Mouse (Mus musculus) heart, postnatal 4 days (tissue): ENCODE results near the gene Fbxo27. TPM values are rescaled to one million over a fixed set of nuclear protein-coding genes. Genes with fewer than 3 reads are reported as not detected.

Source experiments
- total RNA-seq, 2 experiments: library from RNA; stranded (reverse); gene quantifications; 2 replicates each; pipeline ENCODE4 v1.2.3; 2021

Fbxo27 gene
- total RNA-seq, 2 experiments from 2014 or later = 2.2 TPM

Other genes starting within 250 kb of the Fbxo27 start
- 1 to 10 TPM; 2.5 to 3.3 TPM for gene Lrfn1, start 240.9 kb upstream of the Fbxo27 start, total RNA-seq
- not detected for gene Ifnl2, start 182.4 kb upstream of the Fbxo27 start, total RNA-seq
- not detected for gene Ifnl3, start 170.0 kb upstream of the Fbxo27 start, total RNA-seq
- not detected for gene Sycn, start 152.0 kb upstream of the Fbxo27 start, total RNA-seq
- not detected for gene Nccrp1, start 145.6 kb upstream of the Fbxo27 start, total RNA-seq
- 10 to 100 TPM; 49.2 to 50.5 TPM for gene Samd4b, start 94.7 kb upstream of the Fbxo27 start, total RNA-seq
- 10 to 100 TPM; 21.6 to 22.1 TPM for gene Pak4, start 94.7 kb upstream of the Fbxo27 start, total RNA-seq
- gene Acp7, start 61.5 kb upstream of the Fbxo27 start, total RNA-seq = not detected
- 1 to 10 TPM; 2.6 to 4.2 TPM for gene Fbxo17, start 24.0 kb downstream of the Fbxo27 start, total RNA-seq
- 10 to 100 TPM; 44.5 to 45.9 TPM for gene Mrps12, start 49.0 kb downstream of the Fbxo27 start, total RNA-seq
- 10 to 100 TPM; 19.3 to 19.9 TPM for gene Sars2, start 49.1 kb downstream of the Fbxo27 start, total RNA-seq
- not detected for gene Ccer2, start 63.3 kb downstream of the Fbxo27 start, total RNA-seq
- 10 to 100 TPM; 56.4 to 58.3 TPM for gene Sirt2, start 73.9 kb downstream of the Fbxo27 start, total RNA-seq
- 10 to 100 TPM; 14.4 to 14.5 TPM for gene Nfkbib, start 74.7 kb downstream of the Fbxo27 start, total RNA-seq
- gene Rinl, start 96.1 kb downstream of the Fbxo27 start, total RNA-seq = 1 to 10 TPM; 1.1 to 1.8 TPM
- gene Hnrnpl, start 115.7 kb downstream of the Fbxo27 start, total RNA-seq = 100 to 1,000 TPM; 549 to 557 TPM
- 100 to 1,000 TPM; 647 to 783 TPM for gene Ech1, start 132.4 kb downstream of the Fbxo27 start, total RNA-seq
- gene Lgals4, start 141.0 kb downstream of the Fbxo27 start, total RNA-seq = 10 to 100 TPM; 17.8 to 20.8 TPM
- 1 to 10 TPM; 1.4 to 4.4 TPM for gene Lgals7, start 171.0 kb downstream of the Fbxo27 start, total RNA-seq
- gene Capn12, start 188.6 kb downstream of the Fbxo27 start, total RNA-seq = under 1 TPM; 0.31 to 0.83 TPM